Mouse (Mus musculus) thymus, adult 18-20 months (tissue): ENCODE results near the gene Per2.

ENCODE experiments used
- DNase-seq, 2 experiments: peaks; one replicate each; pipeline ENCODE4 v3.0.0; 2022; ENCODE audit warnings: mixed read lengths in 2 of 2

The Per2 gene

DNA sequence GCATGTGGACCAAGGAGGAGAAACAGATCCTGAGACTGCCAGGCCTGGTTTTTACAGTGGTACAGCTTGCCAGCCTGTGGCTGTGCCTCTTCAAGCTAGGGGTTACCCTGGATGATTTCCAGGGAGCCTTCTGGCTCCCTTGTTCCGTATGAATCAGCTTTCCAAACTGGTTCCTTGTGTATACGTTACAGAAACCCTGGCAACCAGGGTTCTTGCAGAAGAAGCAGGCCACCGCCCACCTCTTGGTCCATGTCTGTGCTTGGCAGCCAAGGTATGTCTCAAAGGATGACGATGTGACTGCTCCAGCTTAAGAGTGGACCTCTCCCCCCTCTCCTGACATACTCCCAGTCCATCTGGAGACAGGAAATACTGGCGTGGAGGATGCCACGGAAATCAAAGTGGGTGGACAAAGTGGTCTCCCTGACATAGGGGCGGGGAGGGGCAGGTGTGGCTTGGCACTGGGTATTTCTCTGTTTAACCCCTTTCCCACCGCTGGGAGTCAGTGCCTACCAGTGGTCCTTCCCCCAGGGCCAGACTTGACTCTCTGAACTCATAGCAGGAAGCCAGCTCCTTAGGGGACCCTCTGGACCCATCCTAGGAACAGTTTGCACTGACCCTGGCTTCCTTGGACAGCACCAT is 782 bp downstream of the Per2 start:
- peak in 1 of 2 experiments; percentile 32 for DNase-seq

DNA sequence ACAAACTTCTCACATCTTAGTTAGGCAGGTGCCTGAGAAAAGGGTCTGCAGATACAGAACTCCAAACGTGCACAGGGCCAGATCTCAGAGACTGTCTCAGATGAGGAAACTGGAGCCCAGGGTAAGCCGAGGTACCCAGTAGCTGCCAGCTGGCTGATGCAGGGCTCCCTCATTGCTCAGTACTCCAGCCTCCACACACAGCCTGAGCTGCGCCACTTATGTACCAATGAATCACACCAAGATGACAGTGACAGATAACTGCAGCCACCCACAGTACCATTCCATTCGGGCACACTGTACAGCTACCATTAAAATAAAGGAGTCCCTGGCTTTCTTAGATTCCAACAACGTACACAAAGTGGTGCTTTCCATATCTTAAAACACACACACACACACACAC is 1.4 kb downstream of the Per2 start:
- no peak for DNase-seq

DNA sequence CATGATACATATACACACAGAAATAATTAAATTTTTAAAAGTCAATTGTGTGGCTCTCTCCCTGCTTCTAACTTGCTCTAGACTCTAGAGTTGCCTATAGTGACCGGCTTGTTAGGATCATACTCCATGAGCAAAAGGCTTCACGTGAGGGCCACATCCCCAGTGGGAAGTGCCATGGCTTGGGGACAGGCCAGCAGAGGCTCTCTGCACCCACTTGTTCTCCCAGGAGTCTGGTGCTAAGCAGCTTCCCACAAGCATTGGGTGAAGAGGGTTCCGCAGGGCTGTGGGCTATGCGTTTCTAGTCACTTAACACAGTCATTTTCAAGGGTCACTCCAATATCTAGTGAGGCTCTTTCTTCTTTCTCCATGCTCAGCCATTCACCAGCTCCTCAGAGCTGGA is 2.0 kb downstream of the Per2 start:
- no peak for DNase-seq

DNA sequence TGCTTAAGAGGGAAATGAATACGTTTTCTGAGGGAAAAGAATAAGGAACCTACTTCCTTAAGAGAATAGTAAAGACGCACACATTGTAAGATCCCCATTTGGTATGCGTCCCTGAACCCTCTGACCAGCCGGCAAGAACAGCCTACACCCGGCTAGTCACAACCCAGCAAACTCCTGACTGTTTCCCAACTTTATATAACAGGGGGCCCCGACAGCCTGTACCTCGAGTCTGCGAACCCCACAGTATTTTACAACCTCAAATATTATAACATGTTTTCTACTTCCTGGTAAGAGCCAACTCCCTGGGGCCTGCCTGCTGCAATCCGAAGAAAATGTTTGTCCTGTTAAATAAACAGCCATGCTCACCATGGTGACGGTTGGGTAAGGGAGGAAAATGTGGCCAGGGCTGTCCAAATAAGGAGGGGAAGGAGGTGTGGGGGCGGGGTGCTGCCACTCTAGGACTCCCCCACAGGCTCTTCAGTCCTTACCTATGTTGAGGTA is 2.8 kb downstream of the Per2 start:
- DNase-seq = no peak

DNA sequence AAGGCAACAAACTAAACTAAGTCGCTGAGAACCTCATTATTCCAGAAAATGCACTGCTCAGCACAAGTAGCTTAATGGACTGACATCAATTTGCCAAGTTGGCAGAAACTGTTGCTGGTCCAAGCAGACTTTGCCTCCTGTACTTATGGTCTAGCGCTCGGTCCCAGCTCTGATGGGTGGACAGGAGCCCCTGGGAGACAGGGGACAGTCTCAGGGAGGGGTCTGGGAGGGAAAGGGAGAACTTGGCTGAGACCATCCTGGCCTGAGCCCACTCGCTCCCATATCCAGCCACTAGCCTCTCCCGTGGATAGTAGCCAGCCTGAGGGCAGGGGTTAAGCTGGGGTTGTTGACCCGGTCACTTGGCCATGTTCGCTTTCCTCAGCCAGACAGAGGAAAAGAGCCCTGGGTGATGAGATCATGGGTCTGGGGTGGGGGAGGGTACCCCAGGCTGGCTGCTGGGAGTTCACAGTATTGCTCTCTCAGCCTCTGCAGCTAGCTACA is 3.4 kb downstream of the Per2 start:
- no peak for DNase-seq

DNA sequence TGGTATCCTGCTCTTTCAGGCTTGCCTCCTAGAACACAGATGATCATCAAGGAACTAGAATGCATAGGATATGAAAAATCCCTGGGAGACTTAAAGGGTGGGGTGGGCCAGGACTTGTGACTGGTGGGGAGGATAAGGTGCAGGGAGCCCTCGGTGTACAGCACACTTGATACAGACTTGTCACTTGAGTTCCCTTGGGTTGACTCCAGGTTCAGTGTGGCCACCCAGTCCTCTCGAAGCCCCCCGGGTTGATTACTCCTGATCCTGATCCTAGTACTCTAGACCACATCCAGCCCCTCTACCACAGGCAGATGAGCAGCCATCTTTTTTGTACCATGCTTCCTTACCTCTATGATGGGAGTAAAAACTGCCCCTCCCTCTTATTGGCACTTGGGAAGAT is 4.2 kb downstream of the Per2 start:
- no peak for DNase-seq

DNA sequence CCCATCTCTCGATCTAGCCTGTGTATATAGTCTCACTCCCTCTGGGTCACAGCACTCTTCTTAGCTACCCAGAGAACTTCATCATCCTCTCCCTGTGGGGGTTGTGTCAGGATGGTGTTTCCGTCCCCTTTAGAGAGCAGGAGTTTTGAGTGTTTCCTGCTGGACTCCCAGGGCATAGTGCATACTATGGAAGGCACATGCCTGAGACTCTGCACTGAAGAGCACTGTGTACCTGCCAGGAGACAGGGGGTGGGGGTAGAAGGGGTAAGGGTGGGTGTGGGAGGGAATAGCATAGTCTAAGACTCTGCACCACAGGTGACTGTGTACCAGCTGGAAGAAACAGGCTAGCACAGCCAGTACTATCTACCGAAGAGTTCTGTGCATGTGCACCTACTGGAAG is 4.8 kb downstream of the Per2 start:
- DNase-seq = no peak

DNA sequence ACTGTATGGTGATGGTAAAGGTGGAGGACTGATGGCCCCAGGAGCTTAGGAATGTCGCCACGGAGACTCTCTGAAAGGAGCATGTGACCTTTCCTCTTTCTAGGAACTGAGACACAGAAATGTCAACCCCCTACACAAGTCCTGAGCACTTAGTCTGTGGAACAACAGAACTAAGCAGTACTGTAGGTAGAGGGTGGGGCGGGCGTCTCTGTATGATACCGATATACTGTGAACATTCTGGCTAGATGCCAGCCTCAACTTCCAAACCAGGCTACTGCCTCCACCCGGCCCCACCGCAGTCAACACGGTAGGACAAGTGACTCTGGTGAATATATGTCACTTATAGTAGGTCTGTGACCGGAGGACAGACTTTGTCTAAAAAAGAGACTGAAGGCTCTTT is 5.2 kb downstream of the Per2 start:
- DNase-seq = no peak

DNA sequence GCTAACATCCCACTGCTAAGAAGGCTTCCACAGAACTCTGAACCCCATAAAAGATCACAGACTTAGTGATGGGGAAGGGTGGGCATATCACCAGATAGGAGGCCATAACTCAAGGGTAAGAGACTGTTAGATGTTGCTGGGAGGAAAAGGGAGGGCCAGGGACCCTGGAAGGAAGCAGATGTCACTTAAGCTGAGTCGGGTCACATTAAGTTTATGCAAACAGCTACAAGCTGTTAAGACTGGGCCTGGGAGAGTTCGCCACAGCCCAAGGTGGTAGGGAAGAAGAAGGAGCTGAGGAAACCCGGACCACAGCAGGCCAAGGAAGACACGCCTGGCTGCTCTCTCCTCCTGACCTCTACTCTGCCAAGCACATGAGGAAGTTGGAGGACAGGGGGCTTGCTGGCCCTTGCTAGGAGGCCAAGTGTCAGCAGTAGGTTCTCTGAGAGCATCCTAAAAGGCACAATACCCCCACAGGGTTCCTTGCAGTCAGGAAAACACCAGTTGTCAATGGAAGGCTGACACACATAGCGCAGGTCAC is 7.5 kb downstream of the Per2 start:
- DNase-seq = no peak

DNA sequence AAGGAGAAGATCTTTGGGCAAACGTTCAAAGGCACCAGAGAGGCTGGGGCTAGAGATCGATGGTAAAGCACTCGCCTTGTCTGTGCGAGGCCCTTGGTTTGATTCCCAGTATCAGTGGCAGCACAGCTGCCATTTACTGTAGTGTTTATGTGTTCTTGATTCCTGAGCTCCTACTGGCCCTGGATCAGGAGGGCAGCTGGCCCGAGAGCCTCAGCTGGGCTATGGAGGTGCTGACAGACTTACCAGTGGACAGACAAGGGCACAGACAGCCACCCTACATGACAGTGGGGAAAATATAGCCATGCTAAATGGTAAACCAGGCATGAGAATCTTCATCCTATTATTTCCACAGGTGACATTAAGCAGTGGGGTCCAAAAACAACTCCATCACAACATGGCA is 8.3 kb downstream of the Per2 start:
- no peak for DNase-seq

DNA sequence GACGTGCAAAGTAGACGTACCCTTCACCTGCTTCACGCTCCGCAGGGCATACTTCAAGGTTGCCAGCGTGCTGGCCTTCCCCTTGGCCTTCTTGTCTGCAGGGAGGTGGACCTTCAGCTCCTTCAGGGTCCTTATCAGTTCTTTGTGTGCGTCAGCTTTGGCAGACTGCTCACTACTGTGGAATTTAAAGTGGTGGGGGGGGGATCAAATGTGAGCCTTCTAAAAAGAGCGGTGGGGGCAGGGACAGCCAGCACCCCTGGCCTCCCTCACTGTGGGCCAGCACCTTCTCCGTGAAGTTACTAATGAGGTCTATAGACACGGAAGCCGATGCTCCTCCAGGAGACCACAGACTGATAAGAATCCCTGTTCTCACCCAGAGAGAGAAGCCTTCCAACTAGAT is 10.4 kb downstream of the Per2 start:
- no peak for DNase-seq

DNA sequence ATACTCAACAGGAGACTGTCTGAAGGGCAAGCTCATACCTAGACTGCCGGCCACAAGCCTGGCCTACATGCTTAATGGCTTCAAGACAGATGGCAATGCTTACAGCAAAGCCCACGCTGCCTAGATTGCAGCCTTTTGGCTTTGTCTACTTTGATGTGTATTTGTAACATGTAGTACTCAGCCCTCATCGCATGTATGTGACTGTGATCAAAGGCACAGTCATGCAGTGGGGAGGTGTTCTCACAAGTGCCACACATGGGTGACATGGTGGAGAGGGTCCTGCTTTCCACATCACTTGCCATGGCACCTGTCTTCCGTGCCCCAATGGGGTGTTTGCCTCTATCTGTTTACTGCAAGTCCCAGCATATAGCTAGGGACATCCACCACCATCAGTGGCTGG is 12.6 kb downstream of the Per2 start:
- DNase-seq = no peak

DNA sequence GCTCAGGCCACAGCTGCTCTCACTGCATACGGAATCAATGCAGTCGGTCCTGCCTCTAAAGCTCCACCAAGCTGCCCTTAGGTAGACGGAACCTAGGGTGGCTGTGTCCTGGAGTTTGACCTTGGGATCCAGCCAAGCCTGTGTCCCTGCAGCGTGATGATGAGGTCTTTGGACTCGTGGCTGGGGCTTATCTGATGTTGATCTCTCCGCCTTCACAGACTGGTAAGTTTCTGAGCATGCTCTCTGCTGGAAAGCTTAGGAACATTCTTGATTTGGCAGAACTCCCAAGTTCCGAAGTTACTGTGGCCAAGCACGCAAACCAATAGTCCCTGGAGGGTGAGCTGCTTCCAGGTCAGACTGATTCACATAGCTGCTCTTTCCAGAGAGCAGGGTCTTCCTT is 13.1 kb downstream of the Per2 start:
- no peak for DNase-seq

DNA sequence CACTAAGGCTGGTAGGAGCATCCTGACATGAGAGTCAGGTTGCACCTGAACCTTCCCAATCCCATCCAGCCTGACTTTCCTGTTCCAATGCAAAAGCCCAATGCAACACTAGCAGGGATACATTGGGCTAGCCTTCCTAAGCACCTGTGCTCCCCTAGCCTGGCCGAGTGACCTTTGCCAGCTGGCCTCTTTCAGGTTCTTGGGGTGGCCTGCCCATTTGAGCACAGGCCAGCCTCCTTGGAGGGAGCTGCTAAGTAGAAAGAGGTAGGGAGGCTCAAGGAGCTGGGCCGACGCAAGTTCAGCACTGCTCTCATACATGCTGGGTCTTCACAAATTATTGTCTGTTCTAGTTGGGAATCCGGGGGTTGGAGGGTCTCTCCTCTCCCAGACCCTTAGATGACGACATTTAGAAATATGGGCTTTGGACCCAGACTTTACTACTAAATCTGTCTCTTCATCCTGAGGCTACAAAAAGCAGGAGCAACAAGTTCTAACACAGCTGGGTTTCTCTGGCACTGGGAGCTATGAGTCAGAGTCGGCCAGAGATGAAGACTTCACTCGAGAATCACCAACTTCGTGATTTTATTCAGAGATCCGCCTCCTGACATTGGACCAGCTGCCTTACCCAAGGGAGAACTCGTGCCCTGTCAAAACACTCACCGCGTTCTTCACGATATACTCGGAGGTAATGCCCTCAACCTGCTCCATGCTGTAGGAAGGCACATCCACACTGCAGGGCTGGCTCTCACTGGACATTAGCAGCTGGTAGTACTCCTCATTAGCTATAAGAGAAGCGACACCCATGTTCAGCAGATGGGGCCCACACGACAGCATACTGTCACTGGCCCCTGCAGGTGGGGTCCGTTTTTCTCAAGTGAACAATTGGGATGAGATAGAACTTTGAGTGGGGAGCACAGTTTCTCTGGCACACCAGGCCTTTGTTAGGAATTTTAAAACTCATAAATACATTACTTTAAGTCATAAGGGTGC is 14.0 kb downstream of the Per2 start:
- no peak for DNase-seq

DNA sequence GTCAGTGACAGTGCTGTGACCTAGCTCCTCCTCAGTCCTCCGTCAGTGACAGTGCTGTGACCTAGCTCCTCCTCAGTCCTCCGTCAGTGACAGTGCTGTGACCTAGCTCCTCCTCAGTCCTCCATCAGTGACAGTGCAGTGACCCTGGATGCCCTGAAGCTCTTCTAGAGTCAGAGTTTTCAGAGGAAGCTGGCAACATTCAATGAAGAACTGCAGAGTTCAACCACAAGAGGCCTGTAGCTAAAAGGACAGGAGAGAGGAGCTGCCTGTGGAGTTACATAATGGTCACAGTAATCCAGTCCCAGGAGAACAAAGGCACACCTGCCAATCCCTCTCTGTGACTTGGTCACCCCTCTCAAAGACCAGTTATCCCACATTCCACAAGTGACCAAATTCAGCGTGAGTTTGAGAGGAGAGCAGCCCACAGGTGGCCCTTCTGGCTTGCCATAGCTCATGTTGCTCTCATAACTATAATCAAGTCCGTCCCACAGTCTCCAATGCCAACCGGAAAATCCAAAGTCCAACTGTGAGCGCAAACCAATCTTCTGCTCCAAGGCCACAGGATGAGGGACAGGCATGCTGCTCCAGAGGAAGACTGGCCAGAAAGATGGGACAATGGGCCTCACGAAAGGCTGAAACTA is 16.7 kb downstream of the Per2 start:
- DNase-seq = no peak

DNA sequence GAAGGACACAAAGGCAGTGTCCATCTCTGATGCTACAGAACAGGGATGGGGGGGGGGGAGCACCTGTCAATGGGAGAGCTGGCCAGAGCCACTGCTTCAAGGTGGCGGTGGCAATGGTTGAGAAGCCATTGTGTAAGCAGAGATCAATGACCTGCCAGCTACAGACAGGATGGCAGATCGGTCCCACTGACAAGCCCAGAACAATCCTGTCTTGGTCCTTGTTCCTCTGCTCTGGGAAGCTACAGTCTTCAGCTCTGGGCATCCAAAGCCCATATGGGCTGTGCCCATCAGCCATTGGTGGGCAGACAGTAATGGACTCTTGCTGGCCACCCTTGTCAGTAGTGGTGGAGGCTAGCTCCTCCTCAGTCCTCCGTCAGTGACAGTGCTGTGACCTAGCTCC is 17.3 kb downstream of the Per2 start:
- no peak for DNase-seq

DNA sequence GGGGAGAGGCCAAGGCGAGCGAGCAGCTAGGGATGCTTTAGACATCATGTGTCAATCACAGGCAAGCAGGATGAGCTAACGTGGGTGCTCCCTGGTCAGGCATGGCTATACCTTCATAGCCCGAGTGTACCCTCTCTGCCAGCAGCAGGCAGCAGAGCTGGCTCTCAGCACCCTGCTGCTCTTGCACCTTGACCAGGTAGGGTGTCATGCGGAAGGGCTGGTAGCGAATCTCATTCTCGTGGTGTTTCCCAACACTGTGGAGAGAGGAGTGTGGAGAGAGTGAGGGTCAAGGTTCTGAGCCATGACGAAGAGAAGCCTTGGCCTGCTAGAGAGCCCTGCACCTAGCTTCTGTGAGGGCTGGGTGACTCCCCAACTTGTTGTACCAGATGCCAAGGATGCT is 19.3 kb downstream of the Per2 start:
- no peak for DNase-seq

DNA sequence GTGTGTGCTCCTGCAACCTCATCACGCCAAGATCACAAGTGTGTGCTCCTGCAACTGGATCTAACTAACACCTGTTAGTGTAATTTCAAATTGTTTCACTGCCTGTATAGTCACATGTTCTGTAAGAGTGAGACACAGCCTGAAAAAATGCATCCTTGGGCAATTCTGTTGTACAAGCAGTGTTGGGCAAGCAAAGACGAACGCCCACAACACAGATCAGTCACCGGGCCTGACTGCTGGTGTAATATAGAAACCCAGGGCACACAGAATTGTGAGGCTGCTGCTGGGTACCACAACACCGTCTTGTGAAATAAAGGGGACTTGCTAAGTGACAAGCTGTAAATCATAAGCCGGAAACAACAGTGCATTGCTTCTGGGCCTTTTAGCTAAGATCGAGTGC is 21.6 kb downstream of the Per2 start:
- DNase-seq = no peak

DNA sequence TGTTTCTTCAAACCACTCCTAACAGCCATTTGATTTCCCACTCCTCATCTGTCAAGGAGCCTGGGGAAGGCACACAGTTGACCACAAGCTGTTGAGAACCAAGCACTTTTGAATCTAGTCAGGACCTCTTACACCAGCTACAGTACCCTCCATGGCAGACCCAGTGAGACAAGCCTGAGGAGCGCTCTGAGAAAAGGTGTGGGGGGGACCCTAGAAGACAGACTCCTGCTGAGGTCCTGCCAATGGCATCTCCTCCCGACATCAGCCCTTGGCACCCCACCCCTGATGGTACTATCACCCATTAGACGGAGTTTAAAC is 22.1 kb downstream of the Per2 start:
- DNase-seq = no peak

DNA sequence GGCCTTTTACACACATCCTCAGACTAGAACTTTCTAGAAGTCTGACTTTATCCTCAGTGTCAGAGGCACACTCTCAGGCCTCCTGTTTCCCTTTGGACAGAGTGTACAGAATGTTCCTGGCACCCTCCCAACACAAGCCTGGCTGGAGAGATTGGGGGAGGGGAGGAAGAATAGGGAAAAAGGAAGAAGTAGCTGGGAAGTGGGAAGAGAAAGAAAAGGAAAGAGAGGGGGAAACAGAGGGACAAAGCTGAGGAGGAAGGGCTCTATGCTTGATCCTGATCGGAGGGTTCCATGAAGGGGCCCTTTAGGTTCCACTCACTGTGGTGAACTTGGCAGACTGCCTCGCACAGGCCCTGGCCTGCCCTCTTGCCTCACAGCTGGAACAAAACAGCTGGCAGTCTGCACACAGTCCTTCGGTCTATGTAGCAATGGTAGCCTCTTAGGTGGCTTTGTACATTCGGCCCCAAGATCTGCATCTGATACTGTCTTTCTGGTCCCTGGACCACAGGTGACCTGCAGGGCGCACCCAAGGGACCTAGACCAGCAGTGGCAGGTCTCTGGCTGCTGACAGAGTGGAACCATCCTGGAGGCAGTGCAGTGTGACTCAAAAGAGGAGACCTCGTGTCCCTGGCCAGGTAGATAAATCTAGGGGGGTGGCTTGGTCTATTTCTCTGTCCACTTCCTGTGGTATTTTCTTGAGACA is 22.6 kb downstream of the Per2 start:
- no peak for DNase-seq

DNA sequence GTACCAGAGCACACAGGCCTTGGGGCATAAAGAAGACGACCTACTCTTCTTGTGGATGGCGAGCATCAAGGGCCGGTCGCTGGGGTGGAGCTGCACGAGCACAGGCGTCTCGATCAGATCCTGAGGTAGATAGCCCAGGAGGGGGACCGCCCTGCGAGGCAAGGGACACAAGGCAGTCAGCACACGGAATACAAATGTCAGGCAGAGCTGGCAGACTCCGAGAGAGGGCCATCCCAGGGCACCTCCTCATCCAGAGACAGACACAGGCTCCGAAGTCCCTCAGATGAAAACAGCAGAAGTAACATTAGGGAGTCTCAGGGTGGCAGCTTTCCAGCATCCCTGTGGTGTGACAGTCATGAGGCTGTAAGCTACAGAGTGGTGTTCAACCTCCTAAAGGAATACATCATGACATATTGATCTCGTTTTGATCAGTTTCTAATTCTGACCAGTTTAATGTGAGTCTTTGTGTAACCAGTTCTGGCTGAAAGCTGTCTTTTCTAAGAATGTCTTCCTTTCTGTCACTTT is 23.5 kb downstream of the Per2 start:
- DNase-seq = no peak

DNA sequence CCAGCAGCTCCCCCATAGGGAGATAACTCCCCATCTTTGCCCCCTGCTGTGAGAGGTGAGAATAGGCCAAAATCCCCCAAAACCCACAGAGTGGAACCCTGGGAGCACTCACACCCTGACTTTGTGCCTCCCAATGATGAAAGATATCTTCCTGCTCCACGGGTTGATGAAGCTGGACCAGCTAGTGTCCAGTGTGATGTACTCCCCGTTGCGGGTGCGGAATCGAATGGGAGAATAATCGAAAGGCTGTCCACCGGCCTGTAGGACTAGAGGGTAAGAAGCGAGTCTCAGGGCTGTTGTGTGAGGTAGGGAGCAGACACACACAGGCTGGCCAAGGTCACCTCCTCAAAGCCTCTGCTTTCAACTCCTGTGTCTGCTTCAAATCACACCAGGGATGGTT is 24.2 kb downstream of the Per2 start:
- no peak for DNase-seq

DNA sequence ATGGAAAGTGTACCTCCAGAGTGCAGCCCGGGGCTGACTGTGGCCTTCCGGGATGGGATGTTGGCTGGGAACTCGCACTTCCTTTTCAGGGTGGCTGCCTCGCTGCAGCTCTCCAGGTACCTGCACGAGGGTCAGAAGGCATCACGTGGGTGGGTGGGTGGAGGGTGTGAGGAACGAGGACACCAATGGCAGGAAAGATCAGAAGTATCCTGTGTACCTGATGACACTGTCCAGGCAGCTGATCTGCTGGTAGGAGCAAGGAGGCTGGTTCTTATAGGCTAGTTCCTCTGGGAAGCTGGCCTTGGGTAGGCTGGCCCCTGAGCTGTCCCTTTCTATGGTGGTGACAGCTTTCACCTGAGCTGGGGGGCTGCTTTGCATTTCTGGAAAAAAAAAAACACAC is 28.4 kb downstream of the Per2 start:
- DNase-seq = no peak
